Mouse (Mus musculus): ENCODE measurements around the gene Zfp444. TPM values are rescaled to one million over a fixed set of nuclear protein-coding genes. Genes with fewer than 3 reads are reported as not detected.

Zfp444 gene
- 15.2 and 31.9 TPM in 2 replicates for total RNA-seq (2017)

GRCm38 (mm10) chr7:6172006-6172649, at the start of gene Zfp444:
TSS of gene Zfp444 (plus strand) at chr7:6172226.
- ATAC-seq (replicated peaks; ENCODE audit: low read depth, poor library complexity, severe bottlenecking): peak; percentile 80

- ATAC-seq (replicated peaks; ENCODE audit: low read depth, poor library complexity, severe bottlenecking): peak; percentile 95
Measured at GRCm38 (mm10) chr7:6126690-6127448, 45.2 kb upstream of the Zfp444 start.

GRCm38 (mm10) chr7:6130346-6130745, 41.7 kb upstream of the Zfp444 start:
- ATAC-seq (replicated peaks; ENCODE audit: low read depth, poor library complexity, severe bottlenecking): no peak

GRCm38 (mm10) chr7:6132646-6133045, 39.4 kb upstream of the Zfp444 start:
- ATAC-seq (replicated peaks; ENCODE audit: low read depth, poor library complexity, severe bottlenecking): no peak

DNA sequence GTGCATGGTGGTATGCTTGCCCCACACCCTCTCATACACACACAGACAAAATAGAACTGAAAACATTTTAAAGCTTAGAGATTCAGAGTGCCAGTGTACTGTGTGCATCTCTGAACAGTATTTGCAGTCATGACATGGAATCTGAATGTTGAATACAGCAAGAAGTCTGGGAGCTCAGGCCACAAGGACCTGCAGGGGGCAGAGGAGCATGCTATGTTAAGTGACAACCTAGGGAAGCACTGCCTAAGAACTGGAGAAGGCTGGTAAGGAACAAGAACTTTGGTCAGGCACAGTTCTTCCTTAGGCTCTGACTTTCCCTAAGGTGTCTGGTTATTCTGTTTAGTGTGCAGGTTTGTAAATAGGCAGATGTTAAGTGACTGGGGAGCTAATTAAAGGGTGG, 35.5 kb upstream of the Zfp444 start:
- ATAC-seq (replicated peaks; ENCODE audit: low read depth, poor library complexity, severe bottlenecking): peak; percentile 48; the same call in 1 of the 2 replicates

DNA sequence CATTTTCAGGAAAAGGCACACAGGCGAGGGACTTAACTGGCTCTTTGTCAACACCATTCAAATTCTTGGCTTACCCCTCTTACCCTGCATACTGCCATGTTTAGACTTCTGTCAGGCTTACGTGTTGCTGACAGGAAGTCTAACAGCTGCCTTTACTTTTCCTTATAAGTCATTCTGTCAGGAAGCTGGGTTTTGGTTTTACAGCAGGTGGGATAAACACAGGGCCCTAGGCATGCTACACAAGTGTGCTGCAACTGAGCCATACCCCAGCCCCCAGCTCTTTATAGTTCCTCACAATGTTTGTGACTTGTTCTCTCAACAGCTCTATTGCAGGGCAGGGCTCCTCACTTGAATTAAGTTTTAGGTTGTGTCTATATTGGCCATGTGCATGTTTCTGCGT, 32.7 kb upstream of the Zfp444 start:
- no peak for ATAC-seq (replicated peaks; ENCODE audit: low read depth, poor library complexity, severe bottlenecking)

- ATAC-seq (replicated peaks; ENCODE audit: low read depth, poor library complexity, severe bottlenecking): peak; percentile 26; the same call in 1 of the 2 replicates
Measured at GRCm38 (mm10) chr7:6143991-6144531, 28.0 kb upstream of the Zfp444 start.

DNA sequence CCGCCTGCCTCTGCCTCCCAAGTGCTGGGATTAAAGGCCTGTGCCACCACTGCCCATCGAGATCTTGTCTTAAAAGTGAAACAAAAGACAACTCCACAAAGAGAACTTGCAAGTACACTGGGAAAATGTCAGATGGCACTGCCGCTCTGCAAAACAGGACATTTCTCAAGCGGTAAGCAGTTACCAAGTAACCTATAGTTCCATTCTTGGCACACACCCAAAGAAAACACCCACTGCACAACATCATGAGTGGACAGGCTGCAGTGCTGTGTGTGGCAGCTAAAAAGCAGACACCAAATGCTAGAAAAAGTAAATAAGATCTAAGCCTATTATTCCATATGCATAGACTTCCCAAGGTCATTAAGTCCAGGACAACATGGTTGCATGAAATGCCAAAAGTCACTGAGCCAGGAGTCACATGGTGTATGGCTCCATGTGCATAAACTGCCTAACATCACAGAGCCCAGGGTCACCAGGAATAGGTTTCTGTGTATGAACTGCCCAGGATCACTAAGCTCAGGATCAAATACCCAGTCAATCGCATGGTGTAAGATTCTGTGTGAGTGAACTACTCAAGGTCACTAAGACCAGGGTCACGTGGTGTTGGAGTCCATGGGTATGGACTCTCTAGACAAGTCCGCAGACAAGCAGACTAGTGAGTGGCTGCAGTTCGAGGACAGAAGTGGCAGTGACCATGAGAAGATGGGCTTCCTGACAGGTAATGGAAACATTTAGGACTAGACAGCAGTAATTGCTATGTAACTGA, 26.4 kb upstream of the Zfp444 start:
- no peak for ATAC-seq (replicated peaks; ENCODE audit: low read depth, poor library complexity, severe bottlenecking)

GRCm38 (mm10) chr7:6146194-6146981, 25.6 kb upstream of the Zfp444 start:
- no peak for ATAC-seq (replicated peaks; ENCODE audit: low read depth, poor library complexity, severe bottlenecking)

- peak; percentile 31 for ATAC-seq (replicated peaks; ENCODE audit: low read depth, poor library complexity, severe bottlenecking)
Measured at GRCm38 (mm10) chr7:6146982-6147325, 25.1 kb upstream of the Zfp444 start.

DNA sequence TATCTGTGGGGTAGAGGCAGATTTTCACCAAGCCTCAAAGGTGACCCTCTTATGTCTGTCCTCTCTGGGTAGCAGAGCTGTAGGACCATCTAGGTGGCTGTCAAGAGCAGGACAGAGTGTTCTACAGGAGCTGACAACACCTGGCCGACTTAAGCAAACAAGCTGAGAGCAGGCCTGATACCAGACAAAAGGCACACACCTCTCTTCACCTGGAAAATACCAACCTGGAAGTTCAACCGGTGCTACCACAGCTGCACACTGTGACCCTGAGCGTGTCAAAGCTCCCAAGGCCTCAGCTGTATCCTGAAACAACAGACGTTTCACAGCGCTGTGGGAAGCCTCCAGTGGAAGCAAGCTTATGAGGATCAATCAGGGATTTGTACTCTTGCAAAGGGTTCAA, 24.3 kb upstream of the Zfp444 start:
- no peak for ATAC-seq (replicated peaks; ENCODE audit: low read depth, poor library complexity, severe bottlenecking)

GRCm38 (mm10) chr7:6151266-6151665, 20.8 kb upstream of the Zfp444 start:
- ATAC-seq (replicated peaks; ENCODE audit: low read depth, poor library complexity, severe bottlenecking): no peak

DNA sequence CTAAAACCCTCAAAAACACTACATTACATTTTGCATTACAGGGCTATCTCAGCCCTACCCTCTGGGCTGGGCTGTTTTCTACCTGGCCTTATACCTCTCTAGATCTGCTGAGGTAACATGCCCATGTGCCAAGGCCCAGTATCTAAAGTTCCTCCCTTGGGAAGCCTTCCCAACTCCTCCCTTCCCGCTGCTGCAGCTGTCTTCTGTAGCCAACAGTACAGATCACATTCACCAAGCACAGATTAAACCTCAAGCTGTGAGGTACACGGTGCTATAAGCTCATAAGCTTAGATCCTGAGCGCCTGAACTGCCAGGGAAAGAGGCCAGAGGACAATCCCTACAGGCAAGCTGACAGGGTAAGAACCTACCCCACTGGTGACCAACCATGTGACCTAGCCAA, 20.0 kb upstream of the Zfp444 start:
- no peak for ATAC-seq (replicated peaks; ENCODE audit: low read depth, poor library complexity, severe bottlenecking)

DNA sequence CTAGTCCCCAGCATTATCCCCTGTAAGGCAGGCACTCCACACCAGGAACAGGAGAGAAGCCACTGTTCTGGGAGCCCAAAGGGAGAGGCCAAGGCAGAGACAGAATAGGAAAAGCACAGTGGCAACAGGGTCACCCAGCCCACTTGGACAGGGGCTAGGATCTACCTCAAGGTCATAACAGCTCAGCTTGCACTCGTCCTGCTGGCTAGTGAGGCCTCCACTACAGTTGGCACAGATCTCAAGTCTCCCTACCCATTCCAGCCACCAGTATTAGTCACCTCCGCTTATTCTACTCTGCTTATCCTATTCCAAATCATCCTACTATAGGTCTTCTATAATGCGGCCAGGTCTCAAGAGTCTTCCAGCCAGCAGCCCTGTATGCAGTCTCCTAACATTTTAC, 18.9 kb upstream of the Zfp444 start:
- ATAC-seq (replicated peaks; ENCODE audit: low read depth, poor library complexity, severe bottlenecking): no peak

- ATAC-seq (replicated peaks; ENCODE audit: low read depth, poor library complexity, severe bottlenecking): no peak
Measured at GRCm38 (mm10) chr7:6154164-6154563, 17.9 kb upstream of the Zfp444 start.

- ATAC-seq (replicated peaks; ENCODE audit: low read depth, poor library complexity, severe bottlenecking): peak; percentile 31
Measured at GRCm38 (mm10) chr7:6155031-6155872, 16.8 kb upstream of the Zfp444 start.

GRCm38 (mm10) chr7:6155901-6156411, 16.1 kb upstream of the Zfp444 start, which contains the start of gene Zfp787:
TSS of gene Zfp787 (minus strand) at chr7:6155997.
- ATAC-seq (replicated peaks; ENCODE audit: low read depth, poor library complexity, severe bottlenecking): peak; percentile 77

- ATAC-seq (replicated peaks; ENCODE audit: low read depth, poor library complexity, severe bottlenecking): no peak
Measured at GRCm38 (mm10) chr7:6156901-6157472, 15.0 kb upstream of the Zfp444 start.
